Mouse (Mus musculus) lung, postnatal 0 days (tissue): ENCODE results near the gene Actr3.

Experiments
- CTCF ChIP-seq: IDR thresholded peaks from 2 replicates; pipeline ENCODE4 v1.5.1; 2016; ENCODE audit warnings: antibody characterized with exemption, mild to moderate bottlenecking
- EP300 ChIP-seq: IDR thresholded peaks from 2 replicates; pipeline ENCODE4 v1.6.1; 2016; ENCODE audit warnings: antibody characterized with exemption, mild to moderate bottlenecking, control low read depth

GRCm38 (mm10) chr1:125345854-125346253 is 89.7 kb downstream of the Actr3 start:
- TF ChIP-seq CTCF (no peak), EP300 (no peak)
